Mouse (Mus musculus) cerebellum, postnatal 25 days (tissue): Measurements from ENCODE around the gene Fscn3.
A peak's percentile ranks its signal among the peaks of the same experiment; 100 is the strongest.

Experiments used
- DNase-seq, 2 experiments: peaks; one replicate each; pipeline ENCODE4 v3.0.0; 2021; ENCODE audit warnings: mixed read lengths in 2 of 2

The Fscn3 gene

GRCm38 (mm10) chr6:28427096-28427839 is at the start of gene Fscn3:
Gene Fscn3 (plus strand): TSS chr6:28427789.
- DNase-seq, result peak; percentile 57 to 72

GRCm38 (mm10) chr6:28381983-28382382 is 45.6 kb upstream of the Fscn3 start:
- DNase-seq, result no peak

GRCm38 (mm10) chr6:28385169-28385568 is 42.4 kb upstream of the Fscn3 start:
- no peak for DNase-seq

GRCm38 (mm10) chr6:28389038-28389437 is 38.6 kb upstream of the Fscn3 start:
- DNase-seq, result no peak

- no peak for DNase-seq
Observed at GRCm38 (mm10) chr6:28396051-28396852, 31.3 kb upstream of the Fscn3 start.

- DNase-seq, result peak; percentile 22 to 37
Observed at GRCm38 (mm10) chr6:28396853-28397457, 30.6 kb upstream of the Fscn3 start.

GRCm38 (mm10) chr6:28397681-28398203 is 29.8 kb upstream of the Fscn3 start, which contains the start of gene Zfp800:
Gene Zfp800 (minus strand): TSS chr6:28398005.
- peak; percentile 37 to 46 for DNase-seq

- no peak for DNase-seq
Observed at GRCm38 (mm10) chr6:28398726-28399125, 28.9 kb upstream of the Fscn3 start.

- peak in 1 of 2 experiments; percentile 23 for DNase-seq
Observed at GRCm38 (mm10) chr6:28399791-28400190, 27.8 kb upstream of the Fscn3 start.

GRCm38 (mm10) chr6:28410053-28410452 is 17.5 kb upstream of the Fscn3 start:
- no peak for DNase-seq

GRCm38 (mm10) chr6:28411236-28411635 is 16.4 kb upstream of the Fscn3 start:
- no peak for DNase-seq

- DNase-seq, result no peak
Observed at GRCm38 (mm10) chr6:28416981-28417380, 10.6 kb upstream of the Fscn3 start.

- DNase-seq, result peak; percentile 92 to 94
Observed at GRCm38 (mm10) chr6:28418449-28418848, 9.1 kb upstream of the Fscn3 start.

- DNase-seq, result no peak
Observed at GRCm38 (mm10) chr6:28419673-28420072, 7.9 kb upstream of the Fscn3 start.

GRCm38 (mm10) chr6:28420361-28420760 is 7.2 kb upstream of the Fscn3 start:
- DNase-seq, result peak; percentile 21 to 28

GRCm38 (mm10) chr6:28420865-28421264 is 6.7 kb upstream of the Fscn3 start:
- peak in 1 of 2 experiments; percentile 27 for DNase-seq

GRCm38 (mm10) chr6:28421469-28422000 is 6.1 kb upstream of the Fscn3 start:
- DNase-seq, result peak; percentile 93 to 96

GRCm38 (mm10) chr6:28422651-28423290 is 4.8 kb upstream of the Fscn3 start:
- DNase-seq, result peak in 1 of 2 experiments; percentile 15

GRCm38 (mm10) chr6:28423313-28423712 is 4.3 kb upstream of the Fscn3 start, which contains the start of gene Arf5:
Gene Arf5 (plus strand): TSS chr6:28423560.
- peak; percentile 96 to 99 for DNase-seq

GRCm38 (mm10) chr6:28423767-28424695 is 3.6 kb upstream of the Fscn3 start:
- peak; percentile 80 to 82 for DNase-seq

- peak; percentile 46 to 60 for DNase-seq
Observed at GRCm38 (mm10) chr6:28425019-28425418, 2.6 kb upstream of the Fscn3 start.
